Mouse (Mus musculus) limb, embryonic 12.5 days (tissue): ENCODE measurements around the gene Slc12a8. TPM values are rescaled to one million over a fixed set of nuclear protein-coding genes. Genes with fewer than 3 reads are reported as not detected.

ENCODE experiments used
- ATAC-seq: fragments of 200-750 bp; cut with Nextera tagmentation; 2 replicates; pipeline ENCODE4 v1.8.0; 2017; ENCODE audit warnings: low read depth, moderate TSS enrichment; ENCODE audit not compliant: insufficient number of reproducible peaks, insufficient read depth, low FRiP score, low TSS enrichment
- H3K27ac ChIP-seq: fragments of 300-500 bp; sonication (generic); 2 replicates; pipeline ENCODE4 v1.5.1; 2016; ENCODE audit warnings: mild to moderate bottlenecking, moderate library complexity
- H3K27me3 ChIP-seq: fragments of 300-500 bp; sonication (generic); 2 replicates; pipeline ENCODE4 v1.6.1; 2016; ENCODE audit warnings: mild to moderate bottlenecking, moderate library complexity
- H3K36me3 ChIP-seq: fragments of 300-500 bp; sonication (generic); 2 replicates; pipeline ENCODE4 v1.6.1; 2016; ENCODE audit warnings: mild to moderate bottlenecking, moderate library complexity
- H3K4me1 ChIP-seq: fragments of 300-500 bp; sonication (generic); replicated peaks from 2 replicates; pipeline ENCODE4 v1.6.1; 2016
- H3K4me2 ChIP-seq: fragments of 300-500 bp; sonication (generic); 2 replicates; pipeline ENCODE4 v1.6.1; 2016; ENCODE audit warnings: mild to moderate bottlenecking, moderate library complexity
- H3K4me3 ChIP-seq: fragments of 300-500 bp; sonication (generic); replicated peaks from 2 replicates; pipeline ENCODE4 v1.5.1; 2016; ENCODE audit warnings: mild to moderate bottlenecking
- H3K9ac ChIP-seq: fragments of 300-500 bp; sonication (generic); replicated peaks from 2 replicates; pipeline ENCODE4 v1.6.1; 2016; ENCODE audit warnings: mild to moderate bottlenecking, moderate library complexity
- H3K9me3 ChIP-seq: fragments of 300-500 bp; sonication (generic); 2 replicates; pipeline ENCODE4 v1.6.1; 2016; ENCODE audit warnings: mild to moderate bottlenecking, moderate library complexity
- WGBS: fragments of 180-500 bp; shearing (Covaris S2); methylation state at CpG from one replicate; pipeline ENCODE4 v1.1.7; 2016; 5-methylcytosine and 5-hydroxymethylcytosine counted together
- polyA plus RNA-seq: library from polyadenylated mRNA; unstranded; fragments of >200 nt; fragmentation: Nextera tagmentation; extraction: Ambion mirVana; gene quantifications from 2 replicates; pipeline ENCODE4 v1.2.1, GENCODE M21; 2016

The Slc12a8 gene
- polyA plus RNA-seq, 1 experiment from 2014 or later: 0.45 TPM

DNA sequence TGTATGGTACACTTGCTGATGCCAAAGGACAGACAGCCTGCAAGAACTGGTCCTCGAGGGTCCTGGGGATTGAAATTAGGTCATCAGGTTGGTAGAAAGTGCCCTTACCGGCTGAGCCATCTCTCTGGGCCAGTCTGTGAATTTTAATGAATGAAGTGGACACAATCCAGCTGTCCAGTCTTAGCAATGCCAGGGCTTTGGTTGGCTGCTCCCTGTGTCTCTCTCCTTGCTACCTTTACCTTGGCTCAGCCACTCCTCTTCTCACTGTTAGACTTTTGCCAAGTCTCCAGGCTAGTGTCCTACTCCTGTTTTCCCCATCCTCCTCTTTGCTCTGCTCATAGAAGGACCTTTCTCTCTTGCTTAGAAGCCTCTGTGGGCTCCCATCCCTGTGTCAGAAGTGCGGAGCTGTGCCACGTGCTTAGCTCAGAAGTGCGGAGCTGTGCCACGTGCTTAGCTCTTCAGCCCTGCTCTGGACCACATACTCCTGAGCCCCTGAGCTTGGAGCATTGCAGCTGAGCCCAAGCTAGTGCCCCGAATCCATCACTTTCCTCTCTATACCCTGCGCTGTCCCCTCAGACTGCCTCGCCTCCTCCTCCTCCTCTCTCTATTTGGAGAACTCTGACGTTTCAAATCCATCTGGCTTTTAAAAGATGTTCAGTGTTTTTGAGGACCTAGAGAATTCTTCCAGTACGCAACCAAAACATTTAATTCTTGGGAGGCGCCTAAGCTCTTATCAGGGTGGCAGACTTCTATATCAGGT is 118.9 kb downstream of the Slc12a8 start:
- 84% methylated on average over 12 of the region's 12 CpGs for WGBS
- Histone ChIP-seq H3K4me1 (no peaks in the 10 kb centered on the region), H3K27me3 (no peaks in the 10 kb centered on the region), H3K9ac (no peak overlapping the region), H3K36me3 (no peaks in the 10 kb centered on the region), H3K4me3 (no peak overlapping the region), H3K9me3 (no peaks in the 10 kb centered on the region), H3K27ac (no peak overlapping the region), H3K4me2 (no peak overlapping the region)
- no peak for ATAC-seq

DNA sequence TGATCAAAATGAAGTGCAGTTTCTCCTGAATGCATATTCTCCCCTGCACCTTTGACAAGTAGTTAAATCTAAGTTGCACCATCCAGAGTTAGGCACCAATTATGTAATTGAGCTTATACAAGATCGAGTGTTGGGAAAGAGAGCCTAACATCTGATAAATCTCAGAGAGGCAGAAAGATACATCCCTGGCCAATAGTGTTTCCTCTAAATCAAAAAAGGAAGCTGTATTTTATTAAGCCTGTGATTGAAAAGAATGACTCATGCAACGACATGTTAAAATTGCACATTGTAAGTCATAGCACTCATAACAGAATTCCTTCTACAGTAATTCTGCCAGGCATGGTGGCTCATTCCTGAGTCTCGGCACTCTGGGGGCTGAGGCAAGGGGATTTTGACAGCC is 124.7 kb downstream of the Slc12a8 start:
- no peak overlapping the region for H3K4me3 ChIP-seq
- no peak overlapping the region for H3K9ac ChIP-seq
- no peaks in the 10 kb centered on the region for H3K27me3 ChIP-seq
- 64% methylated on average over 3 of the region's 3 CpGs for WGBS
- H3K4me1 ChIP-seq: no peaks in the 10 kb centered on the region
- H3K4me2 ChIP-seq: no peak overlapping the region
- ATAC-seq: no peak
- no peaks in the 10 kb centered on the region for H3K9me3 ChIP-seq
- H3K27ac ChIP-seq: no peak overlapping the region
- H3K36me3 ChIP-seq: no peaks in the 10 kb centered on the region

DNA sequence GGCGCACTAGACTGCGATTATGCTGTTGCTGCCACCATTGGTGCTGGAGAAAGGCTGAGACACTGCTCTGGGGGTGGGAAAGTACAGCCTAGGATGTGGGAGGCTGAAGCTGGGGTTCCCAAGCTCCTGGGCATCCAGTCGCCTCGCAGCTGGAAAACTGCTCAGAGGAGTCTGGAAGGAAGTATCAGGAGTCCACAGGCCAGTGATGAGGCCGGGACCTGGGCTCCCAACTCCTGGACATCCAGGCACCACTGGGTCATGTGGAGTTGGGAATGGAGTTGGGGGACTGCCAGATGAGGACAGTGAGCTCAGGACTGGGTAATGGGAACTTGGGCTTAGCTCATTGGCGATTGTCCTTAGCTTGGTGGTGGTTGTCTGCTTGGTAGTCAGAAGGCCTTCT is 136.0 kb downstream of the Slc12a8 start:
- Histone ChIP-seq H3K27ac (no peak overlapping the region), H3K27me3 (no peaks in the 10 kb centered on the region), H3K9ac (no peak overlapping the region), H3K4me3 (no peak overlapping the region), H3K4me1 (no peaks in the 10 kb centered on the region), H3K36me3 (no peaks in the 10 kb centered on the region), H3K4me2 (no peak overlapping the region), H3K9me3 (peaks cover 14% of the 10 kb centered on the region)
- no peak for ATAC-seq
- WGBS: 93% methylated on average over 6 of the region's 6 CpGs

DNA sequence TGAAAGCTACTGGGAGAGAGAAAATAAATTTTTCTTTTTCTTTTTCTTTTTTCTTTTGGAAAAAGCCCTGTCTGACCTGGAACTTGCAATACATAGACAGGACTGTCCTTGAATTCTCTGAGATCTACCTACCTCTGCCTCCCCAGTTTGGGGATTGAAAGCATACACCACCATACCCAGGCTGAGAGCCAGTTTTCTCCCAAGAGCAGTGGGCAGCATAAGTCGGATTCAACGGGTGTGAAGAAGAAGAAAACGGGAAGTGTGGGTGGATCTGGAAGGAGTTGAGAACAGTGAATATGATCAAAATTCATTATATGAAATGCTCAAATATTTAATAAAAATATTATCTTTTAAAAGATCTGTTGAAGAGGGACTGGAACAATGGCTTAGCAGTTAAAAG is 138.3 kb downstream of the Slc12a8 start:
- no peak overlapping the region for H3K9ac ChIP-seq
- no peak overlapping the region for H3K27ac ChIP-seq
- no peak for ATAC-seq
- 89% methylated on average over 3 of the region's 3 CpGs for WGBS
- H3K27me3 ChIP-seq: no peaks in the 10 kb centered on the region
- no peaks in the 10 kb centered on the region for H3K36me3 ChIP-seq
- no peaks in the 10 kb centered on the region for H3K9me3 ChIP-seq
- no peak overlapping the region for H3K4me2 ChIP-seq
- H3K4me1 ChIP-seq: no peaks in the 10 kb centered on the region
- H3K4me3 ChIP-seq: no peak overlapping the region

DNA sequence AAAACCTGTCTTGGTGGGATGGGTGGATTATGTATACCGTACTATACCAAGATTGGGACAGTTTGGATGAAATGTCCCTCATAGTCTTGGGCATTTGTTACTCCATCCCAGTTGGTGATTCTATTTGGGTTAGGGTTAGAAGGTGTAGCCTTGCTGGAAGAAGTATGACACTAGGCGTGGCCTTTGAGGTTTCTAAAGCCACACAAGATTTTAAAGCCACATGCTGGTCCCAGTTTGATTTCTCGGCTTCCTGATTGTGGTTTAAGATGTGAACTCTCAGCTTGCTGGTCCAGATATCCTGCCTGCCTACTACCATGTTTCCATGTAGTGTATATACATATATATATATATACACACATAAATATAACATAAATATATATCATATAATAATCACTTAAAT is 140.1 kb downstream of the Slc12a8 start:
- Histone ChIP-seq H3K4me1 (no peaks in the 10 kb centered on the region), H3K27ac (no peak overlapping the region), H3K36me3 (no peaks in the 10 kb centered on the region), H3K4me2 (no peak overlapping the region), H3K27me3 (no peaks in the 10 kb centered on the region), H3K9me3 (no peaks in the 10 kb centered on the region), H3K9ac (no peak overlapping the region), H3K4me3 (no peak overlapping the region)
- ATAC-seq: no peak
- 84% methylated on average over 3 of the region's 3 CpGs for WGBS

DNA sequence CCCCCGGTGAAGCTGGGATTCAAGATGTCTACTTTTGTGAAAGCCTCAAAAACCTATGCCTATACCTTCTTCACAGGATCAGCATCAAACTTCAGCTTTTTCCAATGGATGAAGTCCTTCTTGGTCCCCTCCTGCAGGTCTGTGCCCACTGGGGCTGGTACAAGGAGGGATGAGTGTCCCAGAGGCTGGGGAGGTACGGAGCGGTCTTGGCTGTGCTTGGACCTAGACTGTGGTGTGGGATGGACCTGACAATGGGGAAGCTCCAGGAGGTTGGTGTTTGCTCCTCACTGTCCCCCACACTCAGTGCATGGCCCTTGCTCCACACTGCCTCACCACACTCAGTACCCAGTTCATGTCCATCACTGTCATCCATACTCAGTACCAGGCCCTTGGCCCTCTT is 141.0 kb downstream of the Slc12a8 start:
- 100% methylated on average over 3 of the region's 3 CpGs for WGBS
- ATAC-seq: no peak
- no peaks in the 10 kb centered on the region for H3K4me1 ChIP-seq
- no peaks in the 10 kb centered on the region for H3K27me3 ChIP-seq
- H3K9me3 ChIP-seq: no peaks in the 10 kb centered on the region
- H3K4me2 ChIP-seq: no peak overlapping the region
- no peaks in the 10 kb centered on the region for H3K36me3 ChIP-seq
- H3K4me3 ChIP-seq: no peak overlapping the region
- H3K27ac ChIP-seq: no peak overlapping the region
- no peak overlapping the region for H3K9ac ChIP-seq

DNA sequence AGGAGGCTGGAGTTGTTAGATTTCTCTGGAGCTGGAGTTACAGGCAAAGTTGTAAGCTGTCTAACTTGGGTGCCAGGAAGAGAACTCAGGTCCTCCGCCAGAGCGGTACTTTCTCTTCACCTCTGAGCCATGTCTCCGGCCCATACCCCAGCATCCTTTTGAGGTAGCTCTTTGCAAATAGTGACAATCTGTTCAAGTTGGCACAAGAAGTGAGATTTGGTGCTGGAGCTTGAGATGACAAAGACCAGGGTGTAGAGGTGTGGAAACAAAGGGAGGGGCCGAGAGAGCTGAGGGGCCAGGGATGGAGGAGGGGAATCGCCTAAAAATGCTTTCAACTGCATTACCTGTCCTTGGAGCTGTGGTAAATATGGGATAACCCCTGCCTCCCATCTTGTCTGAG is 142.4 kb downstream of the Slc12a8 start:
- no peak overlapping the region for H3K9ac ChIP-seq
- H3K27ac ChIP-seq: no peak overlapping the region
- no peaks in the 10 kb centered on the region for H3K36me3 ChIP-seq
- 80% methylated on average over 5 of the region's 5 CpGs for WGBS
- H3K4me1 ChIP-seq: no peaks in the 10 kb centered on the region
- H3K9me3 ChIP-seq: no peaks in the 10 kb centered on the region
- H3K4me3 ChIP-seq: no peak overlapping the region
- no peak for ATAC-seq
- no peaks in the 10 kb centered on the region for H3K27me3 ChIP-seq
- no peak overlapping the region for H3K4me2 ChIP-seq

DNA sequence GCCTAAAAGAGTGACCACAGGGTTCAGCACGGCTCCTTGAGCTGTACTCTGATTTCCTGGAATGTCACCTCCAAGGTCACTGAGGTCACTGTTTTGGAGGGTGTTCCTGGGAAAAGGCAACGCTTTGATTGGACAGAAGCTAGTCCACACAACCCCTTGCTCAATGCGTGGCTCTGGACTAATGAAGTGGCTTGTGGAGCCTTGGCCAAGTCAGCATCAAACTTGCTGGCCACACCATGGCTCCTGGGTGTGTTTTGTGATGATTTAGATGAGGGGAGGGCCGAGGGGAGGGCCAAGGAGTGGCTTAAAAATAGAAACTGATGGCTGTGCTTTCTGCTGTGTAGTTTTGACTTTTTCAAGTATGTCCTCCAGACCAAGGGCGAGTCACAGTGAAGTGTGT is 143.0 kb downstream of the Slc12a8 start:
- no peak overlapping the region for H3K9ac ChIP-seq
- no peak overlapping the region for H3K27ac ChIP-seq
- ATAC-seq: no peak
- H3K27me3 ChIP-seq: no peaks in the 10 kb centered on the region
- no peaks in the 10 kb centered on the region for H3K36me3 ChIP-seq
- no peaks in the 10 kb centered on the region for H3K9me3 ChIP-seq
- no peaks in the 10 kb centered on the region for H3K4me1 ChIP-seq
- 58% methylated on average over 5 of the region's 5 CpGs for WGBS
- no peak overlapping the region for H3K4me3 ChIP-seq
- H3K4me2 ChIP-seq: no peak overlapping the region

DNA sequence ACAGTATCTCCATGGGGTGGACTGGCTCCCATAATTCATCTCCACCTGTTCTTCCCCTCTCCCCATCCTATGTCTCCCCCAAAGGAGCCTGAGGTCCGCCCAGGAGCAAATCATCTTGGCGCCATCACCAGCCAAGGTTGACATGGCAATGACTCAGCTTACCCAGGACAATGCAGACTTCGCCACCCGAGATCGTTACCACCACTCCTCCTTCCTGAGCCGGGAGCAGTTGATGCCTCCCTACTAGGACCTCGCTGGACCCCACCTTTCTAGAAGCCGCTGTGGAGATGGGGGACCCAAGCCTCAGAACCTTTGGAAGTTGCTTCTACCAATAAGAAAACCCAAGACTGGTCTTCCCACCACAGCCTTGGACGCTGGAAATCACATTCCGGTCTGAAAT is 145.7 kb downstream of the Slc12a8 start:
- Histone ChIP-seq H3K9me3 (no peaks in the 10 kb centered on the region), H3K27me3 (no peaks in the 10 kb centered on the region), H3K4me2 (no peak overlapping the region), H3K4me1 (no peaks in the 10 kb centered on the region), H3K9ac (no peak overlapping the region), H3K27ac (no peak overlapping the region), H3K36me3 (no peaks in the 10 kb centered on the region), H3K4me3 (no peak overlapping the region)
- 93% methylated on average over 10 of the region's 10 CpGs for WGBS
- no peak for ATAC-seq

DNA sequence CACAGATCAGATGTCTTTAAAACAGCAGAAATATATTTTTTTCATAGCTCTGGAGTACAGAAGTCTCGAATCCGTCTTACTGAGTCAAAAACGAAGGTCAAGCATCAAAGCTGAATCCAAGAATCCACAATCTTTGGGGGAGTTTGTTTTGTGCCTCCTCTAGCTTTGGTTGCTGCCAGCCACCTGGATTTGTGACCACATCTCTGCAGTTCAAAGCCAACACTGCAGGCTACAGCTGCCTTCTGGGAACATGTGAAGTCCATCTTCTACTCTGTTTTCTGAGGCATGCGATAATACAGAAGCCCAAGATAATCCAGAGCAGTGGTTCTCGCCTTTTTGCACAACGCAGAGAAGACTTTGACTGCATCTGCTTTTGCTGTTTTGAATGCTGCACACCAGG is 149.1 kb downstream of the Slc12a8 start:
- H3K9me3 ChIP-seq: no peaks in the 10 kb centered on the region
- no peak overlapping the region for H3K4me2 ChIP-seq
- no peak overlapping the region for H3K9ac ChIP-seq
- 87% methylated on average over 6 of the region's 6 CpGs for WGBS
- H3K27ac ChIP-seq: no peak overlapping the region
- no peak for ATAC-seq
- H3K27me3 ChIP-seq: no peaks in the 10 kb centered on the region
- no peaks in the 10 kb centered on the region for H3K36me3 ChIP-seq
- H3K4me1 ChIP-seq: no peaks in the 10 kb centered on the region
- no peak overlapping the region for H3K4me3 ChIP-seq

DNA sequence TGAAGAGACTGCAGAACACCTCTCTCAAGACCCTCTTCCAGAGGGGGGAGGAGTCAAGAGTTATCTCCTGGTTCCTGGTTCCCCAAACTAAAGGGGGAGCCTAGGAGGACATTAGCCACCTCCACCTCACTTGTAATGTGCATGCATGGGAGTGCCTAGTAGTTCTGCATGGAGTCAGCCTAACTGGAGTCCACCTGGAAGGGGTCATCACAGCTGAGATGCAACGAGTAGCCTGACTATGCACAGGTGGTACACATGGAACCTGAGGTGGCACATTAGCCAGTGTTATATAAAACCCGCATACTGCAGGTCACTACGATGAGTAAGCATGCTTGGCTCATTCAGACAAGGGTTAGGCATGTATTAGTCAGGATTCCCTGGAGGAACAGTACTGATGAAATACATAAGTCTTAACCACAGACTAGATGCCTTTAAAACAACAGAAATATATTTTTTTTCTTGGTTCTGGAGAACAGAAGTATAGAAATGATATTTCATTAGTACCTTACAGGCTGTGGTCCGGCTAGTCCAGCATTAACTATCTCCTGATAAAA is 149.9 kb downstream of the Slc12a8 start:
- WGBS: 84% methylated on average over 4 of the region's 4 CpGs
- Histone ChIP-seq H3K4me3 (no peak overlapping the region), H3K36me3 (no peaks in the 10 kb centered on the region), H3K9ac (no peak overlapping the region), H3K4me2 (no peak overlapping the region), H3K27me3 (no peaks in the 10 kb centered on the region), H3K27ac (no peak overlapping the region), H3K9me3 (no peaks in the 10 kb centered on the region), H3K4me1 (no peaks in the 10 kb centered on the region)
- no peak for ATAC-seq

DNA sequence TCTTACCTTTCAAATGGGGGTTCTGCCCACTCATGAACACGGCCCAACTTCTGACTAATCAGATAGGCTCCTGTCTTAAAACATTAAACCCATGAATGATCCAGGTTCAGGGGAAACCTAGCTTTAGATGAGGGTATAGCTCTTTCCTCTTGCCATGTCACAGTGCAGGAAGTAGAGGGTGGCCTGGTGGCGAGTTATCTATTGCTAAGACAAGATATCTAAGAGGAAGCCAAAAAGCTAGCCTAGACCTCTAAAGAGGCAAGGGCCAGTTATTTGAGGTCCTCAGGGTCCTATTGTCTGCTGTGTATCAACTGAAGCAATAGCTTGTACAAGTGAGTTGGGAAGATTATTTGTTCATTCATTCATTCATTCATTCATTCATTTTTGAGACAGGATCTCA is 151.3 kb downstream of the Slc12a8 start:
- Histone ChIP-seq H3K27ac (no peak overlapping the region), H3K4me3 (no peak overlapping the region), H3K9ac (no peak overlapping the region), H3K9me3 (no peaks in the 10 kb centered on the region), H3K4me1 (no peaks in the 10 kb centered on the region), H3K36me3 (no peaks in the 10 kb centered on the region), H3K4me2 (no peak overlapping the region), H3K27me3 (no peaks in the 10 kb centered on the region)
- WGBS: 88% methylated on average over 2 of the region's 2 CpGs
- no peak for ATAC-seq
